Mouse (Mus musculus) sigmoid colon, adult 10 weeks (tissue): ENCODE results near the gene Gm15130. TPM values are rescaled to one million over a fixed set of nuclear protein-coding genes. Genes with fewer than 3 reads are reported as not detected.

Experiments
- polyA plus RNA-seq: library from polyadenylated mRNA; stranded (reverse); fragments of 350-450 nt; fragmentation: Illumina TruSeq; extraction: RNeasy Lipid Tissue Mini Kit (QIAGEN cat#74804); gene quantifications from one replicate; pipeline ENCODE4 v1.2.3, GENCODE M21; 2014; ENCODE audit warnings: low read depth, low replicate concordance

Gene Gm15130
- not detected for polyA plus RNA-seq

DNA sequence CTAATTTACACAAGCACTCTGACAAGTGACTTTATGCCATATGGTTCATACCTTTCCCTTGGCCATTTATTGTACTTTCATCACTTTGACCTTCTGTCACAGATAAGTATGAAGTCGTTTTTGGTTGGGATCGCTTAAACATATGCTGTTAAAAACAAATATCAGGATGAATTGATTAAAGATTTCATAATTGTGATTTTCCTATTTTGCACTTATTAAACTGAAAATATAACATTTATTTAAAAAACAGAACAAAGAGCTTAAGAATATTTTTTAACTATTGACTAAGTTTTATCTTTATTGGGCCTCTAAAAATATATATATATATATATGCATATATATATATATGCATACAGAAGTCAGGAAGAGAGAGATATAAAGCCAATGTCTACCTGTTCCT lies at the start of gene Gm15130:
TSS of gene Gm15130 (minus strand) at position 101 of the 400 bp plus-strand sequence.

GRCm38 (mm10) chr2:111105882-111106281 lies 46.9 kb downstream of the Gm15130 start, which contains the start of gene Gm13941:
Gm13941 (minus strand) TSS chr2:111105982.

Other genes starting within 250 kb of the Gm15130 start
- gene Ano3, start 202.0 kb downstream of the Gm15130 start, polyA plus RNA-seq: 0.22 TPM
- gene Gm13941, start 47.0 kb downstream of the Gm15130 start, polyA plus RNA-seq: not detected
- not detected for gene 4930430A15Rik, start 76.7 kb upstream of the Gm15130 start, polyA plus RNA-seq
- not detected for gene Olfr1275, start 82.3 kb upstream of the Gm15130 start, polyA plus RNA-seq
- not detected for gene Olfr1276, start 101.6 kb upstream of the Gm15130 start, polyA plus RNA-seq
- not detected for gene Olfr1277, start 121.2 kb upstream of the Gm15130 start, polyA plus RNA-seq
- not detected for gene Olfr1278, start 137.2 kb upstream of the Gm15130 start, polyA plus RNA-seq
- gene Olfr1279, start 147.7 kb upstream of the Gm15130 start, polyA plus RNA-seq: not detected
- not detected for gene Olfr1280, start 161.1 kb upstream of the Gm15130 start, polyA plus RNA-seq
- gene Olfr1281, start 173.6 kb upstream of the Gm15130 start, polyA plus RNA-seq: not detected
- gene Olfr1282, start 183.1 kb upstream of the Gm15130 start, polyA plus RNA-seq: not detected
- gene Olfr1283, start 213.9 kb upstream of the Gm15130 start, polyA plus RNA-seq: not detected
- not detected for gene Olfr1284, start 222.6 kb upstream of the Gm15130 start, polyA plus RNA-seq